Mouse (Mus musculus) ovary, adult 2 months (tissue): ENCODE results near the gene Hs3st1. TPM values are rescaled to one million over a fixed set of nuclear protein-coding genes. Genes with fewer than 3 reads are reported as not detected.

Experiments
- polyA plus RNA-seq: library from polyadenylated mRNA; depleted of rRNA; stranded (reverse); fragments of >200 nt; gene quantifications from 2 replicates; pipeline ENCODE4 v1.2.3, GENCODE M21; 2012; rRNA removed

Hs3st1 gene
- 91.1 and 132 TPM in 2 replicates for polyA plus RNA-seq

GRCm38 (mm10) chr5:39755375-39755774, at the start of gene Hs3st1:
Gene Hs3st1, minus strand, starts transcription at chr5:39755475.

